Mouse (Mus musculus): ENCODE results near the gene Lpp.

The Lpp gene

DNA sequence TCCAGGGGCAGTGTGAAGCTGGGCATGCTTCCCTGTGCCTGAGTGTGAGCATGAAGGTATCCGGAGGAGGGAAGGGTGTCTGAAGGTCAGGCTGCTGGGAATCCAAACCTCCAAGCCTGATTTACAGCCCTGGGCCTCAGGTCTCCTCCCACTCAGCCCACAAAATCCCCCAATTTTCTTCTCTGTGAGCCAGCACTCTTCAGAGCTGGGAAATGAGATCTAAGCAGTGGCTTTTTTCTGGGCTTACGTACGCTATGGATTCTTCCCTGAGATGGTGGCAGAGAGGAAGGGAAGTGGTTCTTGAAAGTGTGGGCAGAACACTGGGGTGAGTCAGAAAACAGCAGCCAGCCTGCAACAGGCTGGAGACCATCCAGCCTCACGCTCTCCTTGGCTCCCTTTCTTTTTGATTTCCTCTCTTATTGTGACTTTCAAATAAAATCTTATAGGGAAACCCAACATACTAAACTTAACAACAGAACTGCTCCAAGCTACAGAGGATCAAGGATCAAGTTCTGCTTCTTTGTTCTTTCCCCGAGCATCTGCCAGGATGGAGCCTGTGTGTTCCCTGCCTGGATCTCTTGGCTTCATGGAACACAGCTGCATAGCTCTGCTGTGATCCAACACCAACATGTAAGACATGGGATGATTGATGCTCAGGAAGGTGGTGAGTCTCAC, 648.7 kb downstream of the Lpp start:
- peak; percentile 37 for DNase-seq (ENCODE audit: low read depth, low spot score)
